Mouse (Mus musculus): Measurements from ENCODE around the gene Olfm1. TPM values are rescaled to one million over a fixed set of nuclear protein-coding genes. Genes with fewer than 3 reads are reported as not detected.

Olfm1 gene
- polyA plus RNA-seq, 1 experiment from 2014 or later = 14.8 TPM

GRCm38 (mm10) chr2:28211531-28212281 lies 18.9 kb downstream of the Olfm1 start:
- H3K4me2 ChIP-seq (replicated peaks; ENCODE audit: low read depth) = no peak overlapping the region
- WGBS = 63% methylated on average over 22 of the region's 22 CpGs
- no peaks in the 10 kb centered on the region for H3K9me3 ChIP-seq (ENCODE audit: control insufficient read depth)
- H3K27ac ChIP-seq (ENCODE audit: low read depth, low read length) = no peak overlapping the region
- H3K9ac ChIP-seq (ENCODE audit: low read depth, low read length) = no peak overlapping the region
- no peaks in the 10 kb centered on the region for H3K4me1 ChIP-seq (replicated peaks; ENCODE audit: control insufficient read depth, insufficient read depth, low read length)
- H3K4me3 ChIP-seq (ENCODE audit: low read depth, low read length) = no peak overlapping the region
- H3K36me3 ChIP-seq (ENCODE audit: control insufficient read depth, insufficient read depth) = no peaks in the 10 kb centered on the region
- peaks cover 3% of the 10 kb centered on the region; the same call in 1 of the 2 replicates for H3K27me3 ChIP-seq (replicated peaks; ENCODE audit: control insufficient read depth, insufficient read depth, low read length)
- TF ChIP-seq CTCF (IDR thresholded peaks at IDR 0.05; ENCODE audit: low read depth) = no peak
- no peak for ATAC-seq

GRCm38 (mm10) chr2:28212911-28213310 lies 20.1 kb downstream of the Olfm1 start:
- Histone ChIP-seq H3K9ac (ENCODE audit: low read depth, low read length) (no peak overlapping the region), H3K4me3 (ENCODE audit: low read depth, low read length) (no peak overlapping the region), H3K4me2 (replicated peaks; ENCODE audit: low read depth) (no peak overlapping the region), H3K36me3 (ENCODE audit: control insufficient read depth, insufficient read depth) (no peaks in the 10 kb centered on the region), H3K27me3 (replicated peaks; ENCODE audit: control insufficient read depth, insufficient read depth, low read length) (no peaks in the 10 kb centered on the region), H3K4me1 (replicated peaks; ENCODE audit: control insufficient read depth, insufficient read depth, low read length) (no peaks in the 10 kb centered on the region), H3K9me3 (ENCODE audit: control insufficient read depth) (no peaks in the 10 kb centered on the region), H3K27ac (ENCODE audit: low read depth, low read length) (no peak overlapping the region)
- 66% methylated on average over 5 of the region's 5 CpGs for WGBS
- no peak for ATAC-seq
- TF ChIP-seq CTCF (IDR thresholded peaks at IDR 0.05; ENCODE audit: low read depth) = no peak

GRCm38 (mm10) chr2:28216211-28216775 lies 23.5 kb downstream of the Olfm1 start:
- Histone ChIP-seq H3K9me3 (ENCODE audit: control insufficient read depth) (no peaks in the 10 kb centered on the region), H3K27me3 (replicated peaks; ENCODE audit: control insufficient read depth, insufficient read depth, low read length) (no peaks in the 10 kb centered on the region), H3K4me2 (replicated peaks; ENCODE audit: low read depth) (no peak overlapping the region), H3K27ac (ENCODE audit: low read depth, low read length) (no peak overlapping the region), H3K9ac (ENCODE audit: low read depth, low read length) (no peak overlapping the region), H3K4me1 (replicated peaks; ENCODE audit: control insufficient read depth, insufficient read depth, low read length) (no peaks in the 10 kb centered on the region), H3K36me3 (ENCODE audit: control insufficient read depth, insufficient read depth) (no peaks in the 10 kb centered on the region), H3K4me3 (ENCODE audit: low read depth, low read length) (no peak overlapping the region)
- TF ChIP-seq CTCF (IDR thresholded peaks at IDR 0.05; ENCODE audit: low read depth) = no peak
- ATAC-seq = no peak
- 89% methylated on average over 5 of the region's 5 CpGs for WGBS

- Histone ChIP-seq H3K27ac (ENCODE audit: low read depth, low read length) (no peak overlapping the region), H3K27me3 (replicated peaks; ENCODE audit: control insufficient read depth, insufficient read depth, low read length) (no peaks in the 10 kb centered on the region), H3K36me3 (ENCODE audit: control insufficient read depth, insufficient read depth) (no peaks in the 10 kb centered on the region), H3K9ac (ENCODE audit: low read depth, low read length) (no peak overlapping the region), H3K9me3 (ENCODE audit: control insufficient read depth) (no peaks in the 10 kb centered on the region), H3K4me3 (ENCODE audit: low read depth, low read length) (no peak overlapping the region), H3K4me1 (replicated peaks; ENCODE audit: control insufficient read depth, insufficient read depth, low read length) (no peaks in the 10 kb centered on the region), H3K4me2 (replicated peaks; ENCODE audit: low read depth) (no peak overlapping the region)
- WGBS = 86% methylated on average over 1 of the region's 1 CpGs
- no peak for ATAC-seq
- no peak for TF ChIP-seq CTCF (IDR thresholded peaks at IDR 0.05; ENCODE audit: low read depth)
These were observed 25.0 kb downstream of the Olfm1 start for GRCm38 (mm10) chr2:28217783-28218182.

- no peaks in the 10 kb centered on the region for H3K4me1 ChIP-seq (replicated peaks; ENCODE audit: control insufficient read depth, insufficient read depth, low read length)
- no peak overlapping the region for H3K4me2 ChIP-seq (replicated peaks; ENCODE audit: low read depth)
- no peaks in the 10 kb centered on the region for H3K9me3 ChIP-seq (ENCODE audit: control insufficient read depth)
- H3K9ac ChIP-seq (ENCODE audit: low read depth, low read length) = no peak overlapping the region
- TF ChIP-seq CTCF (IDR thresholded peaks at IDR 0.05; ENCODE audit: low read depth) = no peak
- ATAC-seq = no peak
- H3K27me3 ChIP-seq (replicated peaks; ENCODE audit: control insufficient read depth, insufficient read depth, low read length) = no peaks in the 10 kb centered on the region
- no peak overlapping the region for H3K27ac ChIP-seq (ENCODE audit: low read depth, low read length)
- no peak overlapping the region for H3K4me3 ChIP-seq (ENCODE audit: low read depth, low read length)
- WGBS = 60% methylated on average over 7 of the region's 7 CpGs
- H3K36me3 ChIP-seq (ENCODE audit: control insufficient read depth, insufficient read depth) = no peaks in the 10 kb centered on the region
These were observed 26.0 kb downstream of the Olfm1 start for GRCm38 (mm10) chr2:28218651-28219356.

- H3K36me3 ChIP-seq (ENCODE audit: control insufficient read depth, insufficient read depth) = no peaks in the 10 kb centered on the region
- ATAC-seq = no peak
- H3K4me1 ChIP-seq (replicated peaks; ENCODE audit: control insufficient read depth, insufficient read depth, low read length) = no peaks in the 10 kb centered on the region
- no peak overlapping the region for H3K9ac ChIP-seq (ENCODE audit: low read depth, low read length)
- 77% methylated on average over 1 of the region's 1 CpGs for WGBS
- no peak overlapping the region for H3K4me3 ChIP-seq (ENCODE audit: low read depth, low read length)
- no peak overlapping the region for H3K4me2 ChIP-seq (replicated peaks; ENCODE audit: low read depth)
- no peak overlapping the region for H3K27ac ChIP-seq (ENCODE audit: low read depth, low read length)
- no peak for TF ChIP-seq CTCF (IDR thresholded peaks at IDR 0.05; ENCODE audit: low read depth)
- no peaks in the 10 kb centered on the region for H3K9me3 ChIP-seq (ENCODE audit: control insufficient read depth)
- H3K27me3 ChIP-seq (replicated peaks; ENCODE audit: control insufficient read depth, insufficient read depth, low read length) = no peaks in the 10 kb centered on the region
These were observed 26.8 kb downstream of the Olfm1 start for GRCm38 (mm10) chr2:28219625-28220024.
